ENCODE assay signal across 7 mouse cellular contexts in the genomic region with DNA sequence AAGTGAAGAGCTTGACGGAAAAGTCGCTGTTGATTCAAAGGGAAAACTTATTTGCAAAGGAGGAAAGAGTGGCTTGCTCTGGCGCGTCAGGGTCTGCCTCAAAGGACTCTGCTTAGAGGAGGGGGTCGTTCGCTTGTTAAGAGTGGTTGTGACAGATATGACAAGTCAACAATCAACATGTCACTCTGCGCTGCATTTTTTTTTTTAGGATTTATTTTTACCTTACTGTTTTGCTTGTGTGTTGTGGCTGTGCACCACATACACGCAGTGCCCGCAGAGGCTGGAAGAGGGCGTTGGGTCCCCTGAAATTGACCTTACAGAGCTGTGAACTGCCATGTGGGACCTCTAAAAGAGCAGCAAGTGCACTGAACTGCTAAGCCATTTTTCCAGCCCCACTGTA. TPM values are rescaled to one million over a fixed set of nuclear protein-coding genes. Genes with fewer than 3 reads are reported as not detected.
DNase-seq lines count a peak whose midpoint lies in the region; ATAC-seq and TF ChIP-seq lines count a peak whose summit lies in the region.

No protein-coding gene starts in this region.

- H3K4me1 ChIP-seq in neural tube, embryonic 11.5 days (ENCODE audit: control insufficient read depth, insufficient read depth, low read length): peaks cover 8% of the 10 kb centered on the region
- peaks cover 2% of the 10 kb centered on the region; the same call in 1 of the 2 replicates for H3K4me1 ChIP-seq in hindbrain, embryonic 11.5 days (replicated peaks; ENCODE audit: control insufficient read depth, insufficient read depth, low read length)
- peaks cover 8% of the 10 kb centered on the region for H3K4me1 ChIP-seq in liver, postnatal 0 days (ENCODE audit: insufficient read depth)

- TF ChIP-seq EP300 in liver, postnatal 0 days (IDR thresholded peaks at IDR 0.05; ENCODE audit: low read depth): no peak

- ATAC-seq in neural tube, embryonic 11.5 days (ENCODE audit: insufficient read depth, low FRiP score, low TSS enrichment): peak; percentile 51
- peak; percentile 73 for ATAC-seq in hindbrain, embryonic 11.5 days (ENCODE audit: low FRiP score)
- ATAC-seq in liver, postnatal 0 days: peak; percentile 37
- ATAC-seq in monocyte, adult 5-6 weeks (replicated peaks; ENCODE audit: insufficient number of reproducible peaks, low FRiP score, low TSS enrichment, poor library complexity, severe bottlenecking): no peak

- no peaks in the 10 kb centered on the region for H3K27me3 ChIP-seq in neural tube, embryonic 11.5 days (ENCODE audit: control insufficient read depth, insufficient read depth, low read length)
- H3K27me3 ChIP-seq in hindbrain, embryonic 11.5 days (ENCODE audit: control insufficient read depth, insufficient read depth, low read length): no peaks in the 10 kb centered on the region
- no peaks in the 10 kb centered on the region for H3K27me3 ChIP-seq in liver, postnatal 0 days (ENCODE audit: insufficient read depth, low read length)

- H3K9me3 ChIP-seq in neural tube, embryonic 11.5 days (ENCODE audit: control insufficient read depth, low read length): no peaks in the 10 kb centered on the region
- H3K9me3 ChIP-seq in hindbrain, embryonic 11.5 days (ENCODE audit: control insufficient read depth, low read length): no peaks in the 10 kb centered on the region
- H3K9me3 ChIP-seq in liver, postnatal 0 days (ENCODE audit: low read length): no peaks in the 10 kb centered on the region

- no peak for DNase-seq in neural tube, embryonic 11.5 days (ENCODE audit: low spot score)
- no peak for DNase-seq in neural tube, embryonic 10.5 days (ENCODE audit: extremely low spot score, low spot score)
- peak; percentile 5 for DNase-seq in c-Kit-negative CD71-positive TER-119-positive erythroid progenitor cells, embryonic 14.5 days (ENCODE audit: low read depth, low spot score)
- DNase-seq in hindbrain, embryonic 11.5 days (ENCODE audit: low spot score): no peak
- DNase-seq in liver, postnatal 0 days: peak; percentile 27
- no peak for DNase-seq in right cerebral cortex, adult 18-20 months

- 8% methylated on average over 10 of the region's 10 CpGs for WGBS in neural tube, embryonic 11.5 days
- WGBS in hindbrain, embryonic 11.5 days: 8% methylated on average over 10 of the region's 10 CpGs
- WGBS in liver, postnatal 0 days (ENCODE audit: insufficient replicate concordance): 3% methylated on average over 10 of the region's 10 CpGs

- TF ChIP-seq CTCF in liver, postnatal 0 days (IDR thresholded peaks at IDR 0.05; ENCODE audit: low read depth): peak; percentile 32

- H3K27ac ChIP-seq in neural tube, embryonic 11.5 days (ENCODE audit: low read depth, low read length): no peak overlapping the region
- H3K27ac ChIP-seq in hindbrain, embryonic 11.5 days (ENCODE audit: low read depth, low read length): no peak overlapping the region
- no peak overlapping the region for H3K27ac ChIP-seq in liver, postnatal 0 days (ENCODE audit: low read depth)

- peak overlapping the region; percentile 59 for H3K9ac ChIP-seq in neural tube, embryonic 11.5 days (ENCODE audit: low read length)
- H3K9ac ChIP-seq in hindbrain, embryonic 11.5 days (ENCODE audit: low read depth, low read length): 0 out of 2 replicates have a peak overlapping the region, but pooled peaks have one; percentile 32
- H3K9ac ChIP-seq in liver, postnatal 0 days (replicated peaks): peak overlapping the region; percentile 81

- no peaks in the 10 kb centered on the region for H3K36me3 ChIP-seq in neural tube, embryonic 11.5 days (ENCODE audit: control insufficient read depth, insufficient read depth, low read length)
- H3K36me3 ChIP-seq in hindbrain, embryonic 11.5 days (ENCODE audit: control insufficient read depth, insufficient read depth, low read length): no peaks in the 10 kb centered on the region
- H3K36me3 ChIP-seq in liver, postnatal 0 days (replicated peaks; ENCODE audit: insufficient read depth, low read length): peaks cover 17% of the 10 kb centered on the region

- peak overlapping the region; percentile 60 for H3K4me3 ChIP-seq in neural tube, embryonic 11.5 days (ENCODE audit: low read depth, low read length)
- H3K4me3 ChIP-seq in hindbrain, embryonic 11.5 days (ENCODE audit: low read depth, low read length): peak overlapping the region; percentile 70
- peak overlapping the region; percentile 76 for H3K4me3 ChIP-seq in liver, postnatal 0 days (ENCODE audit: low read depth, low read length)

- peak overlapping the region; percentile 77 for H3K4me2 ChIP-seq in neural tube, embryonic 11.5 days (ENCODE audit: low read depth)
- H3K4me2 ChIP-seq in hindbrain, embryonic 11.5 days (replicated peaks; ENCODE audit: low read depth, low read length): peak overlapping the region; percentile 65
- H3K4me2 ChIP-seq in liver, postnatal 0 days (ENCODE audit: low read depth, low read length): peak overlapping the region; percentile 86

RNA-seq across cellular contexts. Expression of gene Mrps25, which starts 0.3 kb away (rescaled TPM):
- polyA plus RNA-seq in neural tube, embryonic 11.5 days (2014; fragmentation: Nextera tagmentation; extraction: Ambion mirVana): 82.3 and 85.0 TPM in 2 replicates
- polyA plus RNA-seq in hindbrain, embryonic 11.5 days (2014; fragmentation: Nextera tagmentation; extraction: Ambion mirVana): 78.1 and 80.7 TPM in 2 replicates
- 20.7 and 23.8 TPM in 2 replicates for polyA plus RNA-seq in liver, postnatal 0 days (2015; fragmentation: Nextera tagmentation; extraction: Ambion mirVana)
- 22.4 to 25.1 TPM (median 23.8 TPM) in 3 replicates for total RNA-seq in monocyte, adult 5-6 weeks (2017)

RNA-seq across cellular contexts. Expression of gene Rbsn, which starts 30.5 kb away (rescaled TPM):
- 19.1 and 21.4 TPM in 2 replicates for polyA plus RNA-seq in neural tube, embryonic 11.5 days (2014; fragmentation: Nextera tagmentation; extraction: Ambion mirVana)
- 16.0 and 21.3 TPM in 2 replicates for polyA plus RNA-seq in hindbrain, embryonic 11.5 days (2014; fragmentation: Nextera tagmentation; extraction: Ambion mirVana)
- polyA plus RNA-seq in liver, postnatal 0 days (2015; fragmentation: Nextera tagmentation; extraction: Ambion mirVana): 4.4 and 6.2 TPM in 2 replicates
- total RNA-seq in monocyte, adult 5-6 weeks (2017): 22.6 to 29.9 TPM (median 27.0 TPM) in 3 replicates

Comparison
In these comparisons a context has a peak if more than half of its experiments do, and no peak if none do; other contexts are left out.
1. DNase-seq: peak in c-Kit-negative CD71-positive TER-119-positive erythroid progenitor cells, embryonic 14.5 days (single experiment) and liver, postnatal 0 days (single experiment); none in neural tube, embryonic 11.5 days (single experiment), neural tube, embryonic 10.5 days (single experiment), hindbrain, embryonic 11.5 days (single experiment) and right cerebral cortex, adult 18-20 months (single experiment).
2. Peak in every context shown above with its lines, with median percentiles within 50 percentile points of each other: H3K4me2 ChIP-seq, H3K4me3 ChIP-seq and H3K9ac ChIP-seq.